Mouse (Mus musculus) testis, adult 2 months (tissue): Measurements from ENCODE around the gene Exoc4.

Experiments
- CTCF ChIP-seq: fragments of 200-500 bp; IDR thresholded peaks from 2 replicates; pipeline ENCODE4 v1.5.1; 2012; ENCODE audit warnings: low read depth, mild to moderate bottlenecking, inconsistent platforms, low read length, moderate library complexity; ENCODE audit not compliant: control insufficient read depth, insufficient read depth, insufficient replicate concordance
- POLR2A ChIP-seq: fragments of 200-500 bp; IDR thresholded peaks from 2 replicates; pipeline ENCODE4 v1.6.1; 2012; ENCODE audit warnings: low read depth, mild to moderate bottlenecking, inconsistent platforms, low read length, moderate library complexity; ENCODE audit not compliant: control insufficient read depth

DNA sequence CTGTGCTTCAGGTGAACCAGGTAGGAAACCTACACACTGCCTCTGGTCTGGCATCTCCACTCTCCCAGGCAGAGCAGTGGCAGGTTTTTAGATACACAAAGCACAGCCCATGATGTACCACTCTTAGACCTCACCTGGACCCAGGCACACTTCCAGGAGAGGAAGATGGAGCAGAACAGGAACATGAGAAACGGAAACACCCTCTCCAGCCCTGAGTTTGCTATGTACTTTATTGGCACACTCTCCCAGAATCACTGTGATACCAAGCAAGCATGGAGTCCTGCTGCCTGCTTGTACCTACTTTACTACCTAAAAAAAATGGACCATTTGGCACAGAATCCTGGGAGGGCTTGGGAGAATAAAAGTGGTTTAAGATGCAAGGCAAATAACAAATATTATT is 22.2 kb upstream of the Exoc4 start:
- no peak for TF ChIP-seq CTCF
- no peak for TF ChIP-seq POLR2A
